Mouse (Mus musculus) layer of hippocampus, adult 8-10 months (tissue): ENCODE results near the gene Maml3. TPM values are rescaled to one million over a fixed set of nuclear protein-coding genes. Genes with fewer than 3 reads are reported as not detected.

Source experiments
- DNase-seq, 2 experiments: peaks; one replicate each; pipeline ENCODE4 v3.0.0; 2022; ENCODE audit warnings: low spot score in 2 of 2
- total RNA-seq, 4 experiments: library from RNA; stranded (reverse); gene quantifications; 2 replicates each; pipeline ENCODE4 v1.2.4; 2022

Maml3 gene
- total RNA-seq, 4 experiments from 2014 or later: 7.0 to 9.3 (median 8.0) TPM

DNA sequence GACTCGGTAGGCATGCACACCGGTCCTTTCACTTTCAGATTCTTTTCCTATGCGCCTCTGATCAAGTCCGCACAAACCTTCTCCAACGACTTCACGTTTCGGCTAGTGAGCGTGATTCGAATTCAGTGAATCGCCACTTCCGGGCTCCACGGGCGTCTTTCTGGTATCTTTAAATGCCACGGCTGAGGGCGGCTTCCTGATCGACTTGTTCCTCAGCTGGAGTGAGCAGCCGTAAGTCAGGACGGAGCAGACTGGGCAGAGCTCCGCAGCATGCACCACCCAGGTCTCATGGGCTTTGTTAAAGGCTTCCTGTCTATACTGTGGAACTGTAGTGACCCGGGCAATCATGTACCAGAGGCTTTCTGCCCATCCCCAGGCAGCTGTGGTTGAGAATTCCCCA lies 468.2 kb downstream of the Maml3 start:
- no peak for DNase-seq

DNA sequence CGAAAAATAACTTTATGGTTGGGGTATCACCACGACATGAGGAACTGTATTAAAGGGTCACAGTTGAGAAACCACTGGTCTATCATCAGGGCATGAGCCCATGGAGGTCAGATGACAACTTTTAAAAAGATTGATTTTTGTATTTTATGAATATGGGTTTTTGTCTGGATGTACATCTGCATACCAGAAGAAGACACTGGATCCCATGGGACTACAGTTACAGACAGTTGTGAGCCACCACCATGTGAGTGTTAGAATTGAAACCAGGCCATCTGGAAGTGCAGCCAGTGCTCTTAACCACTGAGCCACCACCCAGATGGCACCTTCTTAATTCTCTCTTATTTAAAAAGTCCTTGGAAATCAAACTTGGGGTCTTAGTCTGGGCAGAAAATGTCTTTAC lies 468.9 kb downstream of the Maml3 start:
- no peak for DNase-seq

Other genes with a start within 250 kb of the Maml3 start
- 10 to 100 TPM; 20.2 to 23.1 (median 22.8) TPM for gene Foxo1, start 163.3 kb upstream of the Maml3 start, total RNA-seq